Mouse (Mus musculus): ENCODE measurements around the gene Gm6803.
"Not testable (repeated sequence)": the region's sequence is repeated elsewhere in the genome, so short reads cannot be mapped to it uniquely, and the experiment has no call there.

GRCm38 (mm10) chr12:88032250-88032649 lies 13.7 kb upstream of the Gm6803 start:
- TF ChIP-seq POLR2A (IDR thresholded peaks at IDR 0.05; ENCODE audit: low read depth, low read length); CTCF (IDR thresholded peaks at IDR 0.05; ENCODE audit: extremely low read depth, insufficient read length, insufficient replicate concordance, low read depth, low read length): not testable (repeated sequence)
